Mouse (Mus musculus) layer of hippocampus, postnatal 14 days (tissue): ENCODE data around the gene Gm5890. TPM values are rescaled to one million over a fixed set of nuclear protein-coding genes. Genes with fewer than 3 reads are reported as not detected.
"Not testable (repeated sequence)": the region's sequence is repeated elsewhere in the genome, so short reads cannot be mapped to it uniquely, and the experiment has no call there.

Source experiments
- DNase-seq, 2 experiments: peaks; one replicate each; pipeline ENCODE4 v3.0.0; 2021 to 2022; ENCODE audit warnings: low spot score in 2 of 2, mixed read lengths in 1 of 2
- long read RNA-seq, 2 experiments: library from polyadenylated mRNA; stranded (forward); transcript quantifications; one replicate each; pipeline ENCODE4 v2.0.0; 2021
- total RNA-seq, 2 experiments: library from RNA; stranded (reverse); gene quantifications; 2 replicates each; pipeline ENCODE4 v1.2.3; 2021

The Gm5890 gene
- not detected for total RNA-seq
- long read RNA-seq, experiment 1, result 0 reads
- long read RNA-seq, experiment 2, result 0 reads

- DNase-seq, result not testable (repeated sequence)
These were observed at the start of gene Gm5890 for GRCm38 (mm10) chr7:20262734-20263133. Gm5890 (minus strand) TSS chr7:20262834.

- not testable (repeated sequence) for DNase-seq
These were observed 28.9 kb downstream of the Gm5890 start, which contains the start of gene Gm4498 for GRCm38 (mm10) chr7:20233728-20234127. Gm4498 (minus strand) TSS chr7:20233828.

Other genes starting within 250 kb of the Gm5890 start
- gene Vmn1r91, start 163.2 kb downstream of the Gm5890 start, total RNA-seq, result not detected
- gene Gm16442, start 140.3 kb downstream of the Gm5890 start, total RNA-seq, result not detected
- not detected for gene Vmn1r93, start 123.7 kb downstream of the Gm5890 start, total RNA-seq
- gene Vmn1r94, start 94.5 kb downstream of the Gm5890 start, total RNA-seq, result not detected
- not detected for gene Vmn1r95, start 69.1 kb downstream of the Gm5890 start, total RNA-seq
- gene Gm6164, start 57.2 kb downstream of the Gm5890 start, total RNA-seq, result not detected
- not detected for gene Gm4498, start 29.0 kb downstream of the Gm5890 start, total RNA-seq
- gene Gm4133, start 71.2 kb upstream of the Gm5890 start, total RNA-seq, result not detected
- not detected for gene Gm5728, start 112.6 kb upstream of the Gm5890 start, total RNA-seq
- not detected for gene Vmn1r100, start 155.1 kb upstream of the Gm5890 start, total RNA-seq
- gene Vmn1r101, start 179.8 kb upstream of the Gm5890 start, total RNA-seq, result not detected
- not detected for gene Gm10670, start 212.1 kb upstream of the Gm5890 start, total RNA-seq
- gene Vmn1r103, start 247.7 kb upstream of the Gm5890 start, total RNA-seq, result not detected